Mouse (Mus musculus): Measurements from ENCODE around the gene Atrx. TPM values are rescaled to one million over a fixed set of nuclear protein-coding genes. Genes with fewer than 3 reads are reported as not detected.

The Atrx gene
- 96.1 and 100 TPM in 2 replicates for polyA plus RNA-seq (2012; rRNA removed)

DNA sequence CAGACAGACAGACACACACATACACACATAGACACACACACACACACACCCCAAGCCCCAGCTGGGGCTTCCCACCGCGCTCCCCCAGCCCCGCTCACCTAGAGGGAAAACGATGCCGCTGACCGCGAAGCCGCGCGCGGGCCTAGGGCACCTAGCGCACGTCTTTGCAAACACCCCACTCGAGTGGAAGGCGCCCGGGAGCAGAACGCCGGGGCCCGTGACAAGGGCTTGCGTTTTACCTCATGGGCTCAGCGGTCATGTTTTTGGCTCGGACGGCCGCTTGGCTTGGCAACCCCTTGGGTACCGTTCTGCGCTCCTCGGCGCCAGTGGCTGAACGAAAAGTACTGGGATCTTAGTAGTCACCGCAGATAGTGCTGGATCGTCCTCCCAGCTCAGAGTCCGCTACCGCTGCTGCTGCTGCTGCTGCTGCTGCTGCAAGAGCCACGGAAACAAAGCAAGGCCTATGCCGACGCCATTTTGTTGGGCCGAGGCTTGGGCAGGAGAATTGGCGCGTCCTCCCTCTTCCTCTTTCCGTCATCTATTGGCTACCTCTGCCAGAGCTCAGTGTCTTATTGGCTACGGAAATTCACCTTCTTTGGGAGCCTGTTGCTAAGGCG, at the start of gene Atrx:
TSS of gene Atrx (minus strand) at position 543 of the 617 bp plus-strand sequence.

DNA sequence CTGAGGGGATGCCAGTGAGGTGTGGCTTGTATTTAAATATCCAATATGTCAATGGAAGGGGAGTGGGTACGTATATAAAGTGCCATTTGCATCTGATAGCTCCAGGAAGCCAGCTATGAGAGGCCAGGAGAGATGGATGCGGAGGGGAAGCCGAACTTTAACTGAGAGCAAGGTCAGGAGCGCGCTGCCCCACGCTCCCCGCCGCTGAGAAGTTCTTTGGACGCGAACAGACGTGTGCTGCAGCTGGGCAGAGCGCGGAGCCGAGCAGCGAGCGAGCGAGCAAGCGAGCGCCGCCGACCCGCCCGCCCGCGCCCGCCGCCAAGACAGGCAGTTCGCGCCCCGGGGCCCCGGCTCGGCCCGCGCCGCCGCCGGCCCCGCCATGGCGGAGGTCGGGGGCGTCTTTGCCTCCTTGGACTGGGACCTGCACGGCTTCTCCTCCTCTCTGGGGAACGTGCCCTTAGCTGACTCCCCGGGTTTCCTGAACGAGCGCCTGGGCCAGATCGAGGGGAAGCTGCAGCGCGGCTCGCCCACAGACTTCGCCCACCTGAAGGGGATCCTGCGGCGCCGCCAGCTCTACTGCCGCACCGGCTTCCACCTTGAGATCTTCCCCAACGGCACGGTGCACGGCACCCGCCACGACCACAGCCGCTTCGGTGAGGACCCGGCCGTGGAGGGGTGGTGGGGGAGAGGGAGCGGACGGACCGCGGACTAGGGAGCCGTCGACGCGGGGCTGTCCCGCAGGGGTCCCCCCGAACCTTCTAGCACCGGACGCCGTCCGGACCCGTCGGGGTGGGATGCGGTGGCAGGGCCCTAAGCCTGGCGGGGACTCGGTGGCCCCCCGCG, 164.8 kb downstream of the Atrx start, which contains the start of gene Fgf16:
TSS of gene Fgf16 (plus strand) at position 118 of the 843 bp plus-strand sequence.

Other genes with a start within 250 kb of the Atrx start
- gene Fgf16, start 165.1 kb downstream of the Atrx start, polyA plus RNA-seq (2012; rRNA removed) = 0.11 and 0.38 TPM in 2 replicates
- 10.1 and 13.6 TPM in 2 replicates for gene Magt1, start 82.5 kb upstream of the Atrx start, polyA plus RNA-seq (2012; rRNA removed)
- gene Cox7b, start 86.3 kb upstream of the Atrx start, polyA plus RNA-seq (2012; rRNA removed) = 260 and 319 TPM in 2 replicates
- gene Atp7a, start 97.9 kb upstream of the Atrx start, polyA plus RNA-seq (2012; rRNA removed) = 7.6 and 7.8 TPM in 2 replicates
- 0.33 and 0.37 TPM in 2 replicates for gene Tlr13, start 213.8 kb upstream of the Atrx start, polyA plus RNA-seq (2012; rRNA removed)